Mouse (Mus musculus) bone marrow macrophage, adult 2 months (primary cell): ENCODE measurements at regions not wholly inside any gene's neighbourhood (a gene's known extent, or its start where the extent isn't known, plus 50 kb on each side); places are given as distances from the start of the nearest gene placed in this dataset.

Experiments
- H3K27ac ChIP-seq: 2 replicates; pipeline ENCODE4 v1.5.1; 2012; ENCODE audit warnings: low read depth, low read length; ENCODE audit not compliant: insufficient read depth
- H3K4me1 ChIP-seq: 2 replicates; pipeline ENCODE4 v1.6.1; 2012; ENCODE audit warnings: low read length; ENCODE audit not compliant: control insufficient read depth, insufficient read depth
- H3K4me3 ChIP-seq: 2 replicates; pipeline ENCODE4 v1.5.1; 2012; ENCODE audit warnings: mild to moderate bottlenecking, low read length, moderate library complexity; ENCODE audit not compliant: insufficient read depth
- CTCF ChIP-seq: IDR thresholded peaks from 2 replicates; pipeline ENCODE4 v1.5.1; 2012; ENCODE audit warnings: low read depth, mild to moderate bottlenecking, low read length, moderate library complexity
- POLR2A ChIP-seq: IDR thresholded peaks from 2 replicates; pipeline ENCODE4 v1.6.1; 2012; ENCODE audit warnings: mild to moderate bottlenecking, low read depth, low read length, borderline replicate concordance

- H3K4me3 ChIP-seq, result no peak overlapping the region
- peaks cover 9% of the 10 kb centered on the region for H3K4me1 ChIP-seq
- no peak overlapping the region for H3K27ac ChIP-seq
- TF ChIP-seq CTCF (no peak), POLR2A (no peak)
Measured at GRCm38 (mm10) chr16:24341736-24342135, 51.6 kb upstream of the Lpp start.

- no peak for TF ChIP-seq POLR2A
- no peak for TF ChIP-seq CTCF
- peaks cover 9% of the 10 kb centered on the region for H3K4me1 ChIP-seq
- no peak overlapping the region for H3K4me3 ChIP-seq
- no peak overlapping the region for H3K27ac ChIP-seq
Measured at GRCm38 (mm10) chr16:24340646-24341045, 52.7 kb upstream of the Lpp start.

DNA sequence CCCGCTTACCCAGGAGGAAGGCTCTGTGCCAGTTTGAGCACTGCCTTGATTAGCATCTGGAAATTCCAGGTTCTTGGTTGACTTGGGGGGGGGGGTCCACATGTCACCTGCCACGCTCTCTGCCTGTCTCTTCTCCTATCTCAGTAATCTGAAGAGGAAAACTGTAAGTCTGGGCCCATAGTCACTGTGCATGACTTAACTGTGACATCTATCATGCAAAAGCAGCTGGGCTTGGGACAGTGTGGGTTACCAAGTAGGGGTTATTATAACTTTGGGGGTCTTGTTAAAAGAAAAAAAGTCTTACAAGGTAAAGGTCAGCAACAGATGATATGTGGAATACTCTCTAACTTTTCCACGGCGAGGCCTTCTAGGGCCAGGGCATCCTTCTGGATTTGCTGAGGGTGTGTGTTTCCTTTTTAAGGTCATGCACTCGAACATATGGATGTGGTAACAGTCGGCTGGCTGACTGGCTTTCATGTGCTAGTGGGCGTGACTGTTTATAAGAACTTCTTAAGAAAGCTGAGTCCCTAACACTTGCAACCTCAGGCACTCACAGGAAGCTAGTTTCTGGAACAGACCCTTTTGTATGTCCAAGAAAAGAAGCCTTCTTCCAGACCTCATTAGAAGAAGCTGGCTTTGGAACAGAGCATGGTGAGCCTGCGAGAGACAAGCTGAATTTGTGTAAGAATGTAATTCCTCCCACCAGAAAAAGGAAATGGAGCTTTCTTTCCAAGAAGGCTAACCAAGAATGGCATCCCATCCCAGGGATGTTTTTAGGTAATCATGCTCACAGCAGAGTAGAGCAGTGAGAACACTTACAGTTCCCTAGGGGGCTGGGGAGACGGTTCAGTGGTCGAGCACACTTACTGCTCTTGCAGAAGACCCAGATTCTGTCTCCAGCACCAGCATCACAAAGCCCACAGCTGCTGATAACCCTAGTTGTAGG, 53.7 kb upstream of the Lpp start:
- no peak for TF ChIP-seq POLR2A
- TF ChIP-seq CTCF, result no peak
- Histone ChIP-seq H3K4me3 (no peak overlapping the region), H3K4me1 (peaks cover 9% of the 10 kb centered on the region), H3K27ac (no peak overlapping the region)

- TF ChIP-seq CTCF (no peak), POLR2A (no peak)
- Histone ChIP-seq H3K4me3 (no peak overlapping the region), H3K27ac (no peak overlapping the region), H3K4me1 (peaks cover 9% of the 10 kb centered on the region)
Measured at GRCm38 (mm10) chr16:24338404-24338803, 54.9 kb upstream of the Lpp start.

GRCm38 (mm10) chr16:24334389-24334788, 58.9 kb upstream of the Lpp start:
- TF ChIP-seq POLR2A (no peak), CTCF (no peak)
- Histone ChIP-seq H3K27ac (no peak overlapping the region), H3K4me3 (no peak overlapping the region), H3K4me1 (peaks cover 1% of the 10 kb centered on the region)

- no peak overlapping the region for H3K4me3 ChIP-seq
- no peaks in the 10 kb centered on the region for H3K4me1 ChIP-seq
- TF ChIP-seq CTCF (no peak), POLR2A (no peak)
- H3K27ac ChIP-seq, result no peak overlapping the region
Measured at GRCm38 (mm10) chr16:24331446-24332020, 61.8 kb upstream of the Lpp start.

DNA sequence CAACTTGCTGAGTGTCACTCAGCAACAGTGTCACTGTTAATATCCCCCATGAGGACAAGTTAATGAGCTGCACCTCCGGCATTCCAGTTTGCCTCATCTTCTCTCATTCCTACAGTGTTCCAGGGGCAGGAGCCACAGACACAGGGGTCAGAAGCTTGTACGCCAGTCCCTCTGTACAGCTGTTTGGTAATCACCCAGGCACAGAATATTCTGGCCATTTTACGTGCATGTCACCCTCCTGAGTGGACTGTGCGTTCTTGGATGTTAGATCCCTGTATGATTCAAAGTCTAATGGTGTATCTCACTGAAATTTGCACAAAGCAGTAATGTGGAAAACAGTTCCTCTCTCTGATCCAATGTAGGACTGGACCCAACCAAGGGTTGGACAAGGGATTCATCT, 66.7 kb upstream of the Lpp start:
- Histone ChIP-seq H3K4me3 (no peak overlapping the region), H3K27ac (no peak overlapping the region), H3K4me1 (no peaks in the 10 kb centered on the region)
- TF ChIP-seq POLR2A (no peak), CTCF (no peak)

GRCm38 (mm10) chr16:24326046-24326445, 67.3 kb upstream of the Lpp start:
- no peak for TF ChIP-seq POLR2A
- no peak for TF ChIP-seq CTCF
- no peaks in the 10 kb centered on the region for H3K4me1 ChIP-seq
- H3K27ac ChIP-seq, result no peak overlapping the region
- H3K4me3 ChIP-seq, result no peak overlapping the region

DNA sequence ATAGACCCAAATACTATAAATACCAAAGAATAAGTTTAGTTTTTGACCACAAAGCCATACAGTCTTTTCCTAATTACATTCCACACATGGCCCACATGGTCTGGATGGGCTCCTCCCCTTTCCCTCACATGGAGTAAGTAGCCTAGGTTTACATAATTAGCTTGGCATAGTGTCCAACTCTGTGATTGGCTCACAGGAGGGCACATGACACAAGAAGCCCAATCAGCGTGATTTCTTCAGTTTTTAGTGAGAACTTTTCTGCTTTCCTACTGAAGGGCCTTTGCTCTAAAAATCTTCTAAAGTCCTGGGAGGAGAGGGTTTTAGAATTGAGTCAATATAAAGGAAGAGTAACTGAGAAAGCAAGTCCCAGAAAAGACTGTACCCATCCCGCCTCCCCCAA, 68.4 kb upstream of the Lpp start:
- H3K27ac ChIP-seq, result no peak overlapping the region
- TF ChIP-seq CTCF, result no peak
- TF ChIP-seq POLR2A, result no peak
- no peaks in the 10 kb centered on the region for H3K4me1 ChIP-seq

DNA sequence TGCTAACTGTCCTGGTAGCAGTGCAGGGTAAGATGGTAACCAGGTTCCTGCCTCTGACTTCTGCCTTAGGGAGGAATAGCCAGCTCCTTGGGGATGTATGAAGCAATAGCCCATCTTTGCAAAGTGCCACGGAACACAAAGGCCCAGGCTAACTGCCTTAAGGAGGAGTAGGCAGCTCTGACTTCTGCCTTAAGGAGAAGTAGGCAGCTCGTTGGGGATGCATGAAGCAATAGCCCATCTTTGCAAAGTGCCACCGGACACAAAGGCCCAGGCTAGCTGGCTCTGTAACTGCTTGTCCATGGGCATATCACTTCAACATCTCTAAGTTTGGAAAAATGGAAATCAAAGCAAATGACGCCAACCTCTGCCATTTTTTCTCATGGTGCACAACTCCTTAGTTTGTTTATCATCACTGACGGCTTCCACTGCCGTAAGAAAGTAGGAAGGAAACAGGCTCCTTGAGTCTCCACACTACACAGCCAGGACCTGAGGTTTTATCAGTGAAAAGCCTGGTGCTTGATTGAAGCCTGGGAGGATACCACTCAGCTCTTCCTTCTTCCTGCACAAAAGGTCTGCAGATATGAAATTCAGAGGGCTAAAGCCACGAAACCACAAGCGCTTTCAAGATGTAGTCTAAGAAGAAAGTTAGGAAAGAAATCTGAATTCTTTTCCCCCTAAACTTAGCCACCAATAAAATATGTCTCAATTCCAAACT, 74.4 kb upstream of the Lpp start:
- 0 out of 2 replicates have a peak, but pooled peaks cover 2% of the 10 kb centered on the region for H3K4me1 ChIP-seq
- no peak for TF ChIP-seq POLR2A
- no peak for TF ChIP-seq CTCF
- no peak overlapping the region for H3K4me3 ChIP-seq
- H3K27ac ChIP-seq, result no peak overlapping the region

More for the DNA sequence above, 68.4 kb upstream of the Lpp start:
- no peak overlapping the region for H3K4me3 ChIP-seq
